Mouse (Mus musculus): ENCODE results near the gene Adam30. TPM values are rescaled to one million over a fixed set of nuclear protein-coding genes. Genes with fewer than 3 reads are reported as not detected.

Adam30 gene
- polyA plus RNA-seq, 1 experiment from 2014 or later = not detected

DNA sequence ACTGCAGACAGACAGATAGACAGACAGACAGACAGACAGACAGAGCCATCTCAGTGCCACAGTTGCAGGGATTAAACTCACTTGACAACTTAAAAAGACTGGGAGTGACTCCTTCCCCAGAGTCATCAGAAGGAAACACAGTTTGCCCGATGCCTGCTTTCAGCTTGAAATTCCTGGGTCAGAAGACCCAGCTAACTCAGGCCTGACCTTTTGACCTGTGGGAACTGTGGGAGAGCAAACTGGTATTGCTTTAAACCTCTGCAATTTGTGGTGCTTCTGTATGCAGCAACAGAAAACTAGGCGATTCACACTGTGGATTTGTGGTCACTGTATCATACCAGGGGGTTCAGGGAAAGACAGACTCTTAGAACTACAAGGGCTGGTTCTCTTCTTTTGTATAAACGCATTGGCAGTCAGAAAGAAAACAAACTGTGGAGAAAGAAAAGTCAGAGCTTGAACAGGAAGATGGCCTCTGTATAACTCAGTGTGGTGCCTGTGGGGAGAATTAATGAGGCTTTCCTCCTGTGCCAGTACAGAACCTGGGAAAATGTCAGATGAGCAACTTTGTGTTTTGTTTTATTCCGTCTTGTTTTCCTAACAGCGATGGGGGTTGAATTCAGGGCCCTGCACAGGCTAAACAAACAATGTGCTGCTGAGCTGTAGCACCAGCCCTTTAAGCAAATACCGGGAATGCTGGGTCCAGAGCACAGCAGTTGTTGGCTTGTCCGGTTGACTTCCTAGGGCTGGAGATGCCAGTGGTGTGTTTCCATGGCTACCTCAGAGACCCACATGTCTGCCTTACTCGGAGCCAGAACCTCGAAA lies 37.5 kb downstream of the Adam30 start:
- WGBS = 17% methylated on average over 9 of the region's 9 CpGs
- Histone ChIP-seq H3K4me1 (no peaks in the 10 kb centered on the region), H3K9me3 (no peaks in the 10 kb centered on the region), H3K27me3 (no peaks in the 10 kb centered on the region), H3K27ac (replicated peaks) (no peak overlapping the region), H3K4me3 (no peak overlapping the region), H3K4me2 (replicated peaks) (no peak overlapping the region), H3K36me3 (no peaks in the 10 kb centered on the region), H3K9ac (replicated peaks) (no peak overlapping the region)
- ATAC-seq (replicated peaks) = no peak

DNA sequence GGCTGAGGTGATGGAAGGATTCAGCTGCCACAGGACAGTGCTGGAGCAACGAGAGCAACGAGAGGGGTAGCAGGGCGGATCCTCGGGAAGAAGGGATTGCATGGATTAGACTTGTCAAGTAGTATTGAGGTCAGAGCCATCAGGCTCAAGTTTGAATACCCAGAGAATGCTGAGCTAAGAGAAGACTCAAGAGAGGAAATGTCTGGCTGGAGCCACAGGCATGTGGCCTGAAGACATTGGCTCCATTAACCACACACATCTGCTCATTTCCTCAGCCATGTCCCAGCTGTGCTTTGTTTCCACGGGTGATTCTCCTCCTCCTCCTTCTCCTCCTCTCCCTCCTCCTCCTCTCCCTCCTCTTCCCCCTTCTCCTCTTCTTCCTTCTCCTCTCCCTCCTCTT lies 39.3 kb downstream of the Adam30 start:
- no peaks in the 10 kb centered on the region for H3K27me3 ChIP-seq
- no peak overlapping the region for H3K4me2 ChIP-seq (replicated peaks)
- WGBS = 79% methylated on average over 5 of the region's 5 CpGs
- H3K9me3 ChIP-seq = no peaks in the 10 kb centered on the region
- H3K9ac ChIP-seq (replicated peaks) = no peak overlapping the region
- no peaks in the 10 kb centered on the region for H3K4me1 ChIP-seq
- no peak overlapping the region for H3K4me3 ChIP-seq
- no peak for ATAC-seq (replicated peaks)
- no peaks in the 10 kb centered on the region for H3K36me3 ChIP-seq
- H3K27ac ChIP-seq (replicated peaks) = no peak overlapping the region

- ATAC-seq (replicated peaks) = no peak
- no peaks in the 10 kb centered on the region for H3K27me3 ChIP-seq
- no peak overlapping the region for H3K9ac ChIP-seq (replicated peaks)
- no peaks in the 10 kb centered on the region for H3K4me1 ChIP-seq
- H3K36me3 ChIP-seq = no peaks in the 10 kb centered on the region
- H3K4me3 ChIP-seq = no peak overlapping the region
- no peak overlapping the region for H3K4me2 ChIP-seq (replicated peaks)
- 80% methylated on average over 5 of the region's 5 CpGs for WGBS
- no peaks in the 10 kb centered on the region for H3K9me3 ChIP-seq
- no peak overlapping the region for H3K27ac ChIP-seq (replicated peaks)
Observed at GRCm38 (mm10) chr3:98203282-98203681, 42.9 kb downstream of the Adam30 start.

DNA sequence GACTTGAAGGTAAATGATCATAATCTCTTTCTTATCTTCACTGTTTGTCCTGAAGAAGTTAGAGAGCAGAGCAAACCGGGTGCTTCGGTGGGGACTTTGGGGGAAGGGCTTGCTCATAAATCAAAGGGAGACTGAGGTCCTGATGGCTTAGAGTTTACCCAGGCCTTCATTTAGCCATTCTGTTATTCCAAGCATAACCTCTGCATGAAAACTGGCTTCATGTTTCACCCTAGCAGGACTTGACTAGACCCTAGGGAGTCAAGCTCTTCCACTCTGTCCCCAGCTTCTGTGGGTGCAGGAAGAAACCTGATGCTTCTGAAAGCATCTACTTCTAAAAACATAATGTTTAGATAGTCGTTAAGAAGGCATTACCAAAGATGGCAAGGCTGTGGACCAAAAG lies 46.5 kb downstream of the Adam30 start:
- ATAC-seq (replicated peaks) = no peak
- no peak overlapping the region for H3K4me2 ChIP-seq (replicated peaks)
- H3K9ac ChIP-seq (replicated peaks) = no peak overlapping the region
- H3K9me3 ChIP-seq = no peaks in the 10 kb centered on the region
- no peak overlapping the region for H3K4me3 ChIP-seq
- peaks cover 16% of the 10 kb centered on the region for H3K4me1 ChIP-seq
- H3K27ac ChIP-seq (replicated peaks) = no peak overlapping the region
- no peaks in the 10 kb centered on the region for H3K36me3 ChIP-seq
- 79% methylated on average over 3 of the region's 3 CpGs for WGBS
- H3K27me3 ChIP-seq = no peaks in the 10 kb centered on the region

GRCm38 (mm10) chr3:98209161-98209560 lies 48.7 kb downstream of the Adam30 start:
- peaks cover 21% of the 10 kb centered on the region for H3K4me1 ChIP-seq
- no peak overlapping the region for H3K27ac ChIP-seq (replicated peaks)
- H3K27me3 ChIP-seq = no peaks in the 10 kb centered on the region
- no peak overlapping the region for H3K4me3 ChIP-seq
- no peak for ATAC-seq (replicated peaks)
- H3K4me2 ChIP-seq (replicated peaks) = no peak overlapping the region
- no peak overlapping the region for H3K9ac ChIP-seq (replicated peaks)
- H3K9me3 ChIP-seq = no peaks in the 10 kb centered on the region
- H3K36me3 ChIP-seq = no peaks in the 10 kb centered on the region
- 63% methylated on average over 4 of the region's 4 CpGs for WGBS

DNA sequence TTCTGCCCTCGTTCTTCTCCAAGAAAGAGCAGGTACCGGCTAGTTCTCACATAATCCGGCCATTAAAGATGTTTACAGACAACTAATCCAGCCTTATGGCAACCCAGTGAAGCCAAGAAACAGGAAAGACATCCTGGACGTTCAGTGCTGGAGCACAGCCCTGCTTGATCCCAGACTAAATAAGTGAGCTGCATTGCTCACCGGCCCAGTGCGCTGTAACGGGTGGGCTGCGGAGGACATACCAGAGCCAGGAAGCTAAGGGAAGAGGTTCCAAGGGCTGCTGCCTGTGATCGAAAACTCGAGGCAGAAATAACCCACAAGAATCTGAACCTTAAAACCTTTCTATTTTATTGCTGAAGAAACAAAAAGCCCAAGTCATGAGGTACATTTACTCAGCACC lies 50.4 kb downstream of the Adam30 start:
- Histone ChIP-seq H3K4me1 (peaks cover 21% of the 10 kb centered on the region), H3K27me3 (no peaks in the 10 kb centered on the region), H3K27ac (replicated peaks) (peak overlapping the region; percentile 90), H3K9ac (replicated peaks) (no peak overlapping the region), H3K9me3 (no peaks in the 10 kb centered on the region), H3K4me3 (no peak overlapping the region), H3K4me2 (replicated peaks) (no peak overlapping the region), H3K36me3 (no peaks in the 10 kb centered on the region)
- peak; percentile 73; the same call in 1 of the 2 replicates for ATAC-seq (replicated peaks)
- WGBS = 54% methylated on average over 10 of the region's 10 CpGs

DNA sequence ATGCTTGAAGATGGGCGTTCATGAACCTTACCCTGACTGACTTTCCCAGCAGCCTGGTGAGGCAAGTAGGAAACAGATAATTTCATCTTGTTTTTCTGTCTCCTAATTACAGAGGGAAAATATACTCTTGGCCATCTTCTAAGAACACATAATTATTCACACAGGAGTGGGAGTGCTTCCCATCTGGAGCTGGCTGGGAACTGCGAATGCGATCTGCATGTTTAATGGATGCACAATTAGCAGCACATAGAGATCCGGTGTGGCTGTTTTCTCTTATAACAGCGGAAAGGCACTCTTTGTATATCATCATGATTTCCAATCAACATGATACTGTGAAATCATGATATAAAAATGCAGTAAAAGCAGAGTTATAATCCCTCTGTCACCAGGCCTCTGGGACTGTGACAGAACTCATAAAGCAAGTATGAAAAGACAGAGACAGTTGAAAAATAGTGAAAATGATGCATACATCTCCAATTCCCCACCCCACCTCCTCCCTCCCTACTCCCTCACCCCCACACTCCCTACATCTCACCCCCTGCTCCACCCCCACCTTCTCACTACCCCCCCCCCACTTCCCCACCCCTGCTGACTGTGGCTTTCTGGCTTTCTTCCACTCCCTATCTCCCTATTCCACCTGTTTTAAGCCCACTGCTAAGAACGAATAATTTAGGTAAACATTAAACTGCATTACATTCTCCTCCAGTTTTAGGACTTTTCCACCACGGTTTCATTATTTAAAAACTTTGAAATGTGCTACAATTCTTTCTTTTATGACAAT lies 51.1 kb downstream of the Adam30 start:
- no peaks in the 10 kb centered on the region for H3K36me3 ChIP-seq
- no peak overlapping the region for H3K9ac ChIP-seq (replicated peaks)
- H3K4me1 ChIP-seq = peaks cover 21% of the 10 kb centered on the region
- 27% methylated on average over 7 of the region's 7 CpGs for WGBS
- peak; percentile 96 for ATAC-seq (replicated peaks)
- no peaks in the 10 kb centered on the region for H3K9me3 ChIP-seq
- peak overlapping the region; percentile 90 for H3K27ac ChIP-seq (replicated peaks)
- no peaks in the 10 kb centered on the region for H3K27me3 ChIP-seq
- no peak overlapping the region for H3K4me3 ChIP-seq
- 0 out of 2 replicates have a peak overlapping the region, but pooled peaks have one; percentile 3 for H3K4me2 ChIP-seq (replicated peaks)

Other genes with a start within 250 kb of the Adam30 start
- gene Notch2, start 147.1 kb upstream of the Adam30 start, polyA plus RNA-seq (2015; fragmentation: Nextera tagmentation; extraction: Ambion mirVana) = 17.8 and 18.9 TPM in 2 replicates
- not detected in 2 replicates for gene Reg4, start 61.5 kb downstream of the Adam30 start, polyA plus RNA-seq (2015; fragmentation: Nextera tagmentation; extraction: Ambion mirVana)
- gene Hmgcs2, start 119.8 kb downstream of the Adam30 start, polyA plus RNA-seq (2015; fragmentation: Nextera tagmentation; extraction: Ambion mirVana) = 7.6 and 8.2 TPM in 2 replicates
- 188 and 194 TPM in 2 replicates for gene Phgdh, start 179.4 kb downstream of the Adam30 start, polyA plus RNA-seq (2015; fragmentation: Nextera tagmentation; extraction: Ambion mirVana)
- gene Zfp697, start 221.8 kb downstream of the Adam30 start, polyA plus RNA-seq (2015; fragmentation: Nextera tagmentation; extraction: Ambion mirVana) = 15.5 and 16.0 TPM in 2 replicates